Mouse (Mus musculus): ENCODE data around the gene Dpy30.
A peak's percentile ranks its signal among the peaks of the same experiment; 100 is the strongest.
"Not testable (repeated sequence)": the region's sequence is repeated elsewhere in the genome, so short reads cannot be mapped to it uniquely, and the experiment has no call there.

Dpy30 gene

DNA sequence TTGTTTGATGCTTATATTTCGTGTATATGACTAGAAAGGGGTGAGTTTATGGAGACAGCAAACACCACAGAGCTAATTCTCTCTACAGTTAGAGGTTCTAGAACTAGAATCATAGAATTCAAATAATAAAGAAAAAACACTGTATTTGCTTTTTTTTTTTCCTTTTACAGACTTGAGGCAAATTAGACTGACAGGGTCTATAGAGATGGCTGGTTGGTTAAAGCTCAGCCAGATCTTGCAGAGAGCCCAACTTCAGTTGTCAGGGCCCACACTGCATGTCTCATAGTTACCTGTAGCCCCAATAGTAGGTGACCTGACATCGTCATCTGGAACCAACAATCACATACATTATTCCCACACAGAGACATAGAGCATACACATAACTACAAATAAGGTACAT is at the start of gene Dpy30:
TSS of gene Dpy30 (minus strand) at position 101 of the 400 bp plus-strand sequence.
- no peak for DNase-seq

DNA sequence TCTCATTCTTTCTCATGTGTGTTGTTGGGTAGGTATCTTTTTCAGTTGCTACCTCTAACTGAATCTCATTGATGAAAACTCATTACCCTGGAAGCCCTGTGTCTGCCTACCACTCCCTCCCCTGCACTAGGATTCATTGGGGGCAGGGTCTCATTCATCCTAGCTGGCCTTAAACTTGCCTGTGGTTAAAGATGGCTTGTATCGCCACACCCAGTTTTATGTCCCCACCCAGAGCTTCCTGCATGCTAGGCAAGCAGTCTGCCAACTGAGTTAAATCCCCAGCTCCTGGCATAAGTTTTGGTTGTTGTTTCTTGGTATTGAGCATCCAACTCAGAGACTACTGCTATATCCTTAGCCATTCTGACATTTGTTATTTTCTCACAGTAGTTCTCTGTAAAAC is 39.8 kb upstream of the Dpy30 start:
- no peak for DNase-seq

DNA sequence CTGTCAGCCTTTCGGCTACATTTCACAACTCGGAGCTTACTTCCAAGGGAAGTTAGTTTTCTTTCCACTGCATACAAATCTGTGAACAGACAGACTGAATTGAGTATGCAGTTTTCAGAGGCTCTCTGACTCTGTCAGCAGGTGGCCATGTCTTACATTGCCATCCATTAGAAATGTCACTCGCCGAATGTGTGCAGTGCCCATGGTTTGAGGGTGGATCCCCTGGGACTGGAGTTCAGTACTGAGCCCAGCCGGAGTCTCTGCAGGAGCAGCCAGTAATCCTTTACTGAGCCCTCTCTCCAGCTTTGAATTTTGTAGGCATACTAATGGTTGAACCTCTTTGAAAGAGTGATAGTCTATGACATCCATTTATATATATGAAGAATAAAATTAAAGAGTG is 17.4 kb upstream of the Dpy30 start:
- DNase-seq = no peak

DNA sequence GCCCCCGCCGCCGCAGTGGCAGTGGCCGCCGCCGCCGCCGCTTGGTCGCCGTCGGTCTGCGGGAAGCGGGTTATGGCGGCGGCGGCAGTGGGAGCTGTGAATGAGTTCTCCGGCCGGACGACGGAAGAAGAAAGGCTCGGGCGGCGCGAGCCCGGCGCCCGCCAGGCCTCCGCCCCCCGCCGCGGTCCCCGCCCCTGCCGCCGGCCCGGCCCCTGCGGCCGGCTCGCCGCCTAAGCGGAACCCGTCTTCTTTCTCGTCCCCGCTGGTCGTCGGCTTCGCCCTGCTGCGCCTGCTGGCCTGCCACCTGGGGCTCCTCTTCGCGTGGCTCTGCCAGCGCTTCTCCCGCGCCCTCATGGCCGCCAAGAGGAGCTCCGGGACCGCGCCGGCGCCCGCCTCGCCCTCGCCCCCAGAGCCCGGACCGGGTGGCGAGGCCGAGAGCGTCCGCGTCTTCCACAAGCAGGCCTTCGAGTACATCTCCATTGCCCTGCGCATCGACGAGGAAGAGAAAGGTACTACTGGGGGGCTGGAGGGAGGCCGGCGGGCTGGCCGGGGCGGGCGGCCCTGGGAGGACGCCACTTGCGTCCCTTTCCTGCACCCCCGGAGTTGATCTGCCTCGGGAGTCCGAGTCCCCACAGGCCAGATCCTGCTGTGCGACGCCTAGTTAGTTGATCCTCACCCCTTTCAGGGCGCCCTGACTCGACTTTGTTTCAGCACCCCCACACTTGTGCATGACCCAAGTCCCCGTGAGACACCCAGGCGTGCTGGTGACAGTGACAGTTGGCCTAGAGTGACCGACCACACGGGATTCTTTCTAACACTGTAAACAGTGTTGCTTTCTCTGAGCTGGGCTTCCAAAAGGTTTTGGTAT is 15.4 kb upstream of the Dpy30 start, which contains the start of gene Spast:
TSS of gene Spast (plus strand) at position 51 of the 868 bp plus-strand sequence.
- peak; percentile 78 for DNase-seq

DNA sequence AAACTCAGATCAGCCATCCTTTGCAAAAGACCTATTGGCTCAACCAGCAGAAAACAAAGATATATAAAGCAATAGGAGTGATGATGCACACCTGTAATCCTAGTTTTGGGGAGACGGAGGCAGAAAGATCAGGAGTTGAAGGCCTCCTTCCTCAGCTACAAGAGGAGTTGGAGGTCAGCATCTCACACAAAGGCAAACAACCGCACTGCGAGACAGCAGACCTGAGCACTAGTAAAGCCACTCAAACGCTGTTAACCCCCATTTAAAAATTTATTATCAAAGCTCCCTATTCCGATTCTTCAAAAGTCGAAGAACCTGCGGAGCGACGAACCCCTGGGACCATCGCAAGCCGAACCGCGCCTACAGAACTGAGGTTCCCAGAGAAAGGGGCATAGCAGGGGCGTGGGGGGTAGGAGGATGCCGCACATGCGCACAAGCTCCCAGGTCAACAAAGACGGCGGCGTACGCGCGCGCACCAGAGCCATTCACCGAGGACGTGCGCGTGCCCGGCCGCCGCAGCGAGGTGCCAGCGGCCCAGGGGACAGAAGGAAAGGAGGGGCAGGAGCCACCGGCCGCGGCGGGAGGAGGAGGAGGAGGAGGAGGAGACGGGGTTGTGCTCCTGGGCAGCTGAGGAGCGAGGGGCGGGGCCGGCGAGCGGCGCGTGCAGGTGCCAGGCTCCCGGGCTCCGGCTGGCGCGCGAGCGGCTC is 14.6 kb upstream of the Dpy30 start:
- DNase-seq = peak; percentile 98

DNA sequence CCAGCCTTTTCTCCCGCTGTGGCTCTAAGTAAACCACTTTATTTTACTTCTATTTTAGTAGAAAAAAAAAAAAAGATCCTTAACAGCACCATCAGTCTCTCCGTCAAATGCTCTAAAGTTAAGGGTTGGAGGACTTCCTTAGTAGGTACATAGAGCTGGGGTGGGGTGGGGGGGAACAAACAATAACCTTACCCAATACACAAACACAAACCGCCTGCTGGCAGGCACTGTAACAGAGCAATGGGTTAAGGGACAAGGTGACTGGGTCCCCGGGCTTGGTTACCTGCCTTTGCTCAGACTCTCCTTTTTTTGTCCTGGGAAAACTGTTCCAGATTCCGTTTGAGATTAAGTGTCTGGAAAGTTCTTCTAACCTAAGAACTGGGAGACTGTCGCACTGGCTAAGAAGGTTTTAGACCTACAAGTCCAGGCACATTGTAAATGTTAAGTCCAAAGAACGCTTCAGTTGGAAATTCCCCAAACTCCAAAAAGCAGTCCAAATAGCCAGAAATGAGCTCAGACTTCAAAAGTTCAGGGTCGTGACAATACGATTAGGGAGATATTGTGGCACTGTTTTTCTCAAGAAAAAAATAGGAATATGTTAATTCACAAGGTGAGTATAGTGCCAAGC is 7.4 kb upstream of the Dpy30 start:
- DNase-seq = no peak

DNA sequence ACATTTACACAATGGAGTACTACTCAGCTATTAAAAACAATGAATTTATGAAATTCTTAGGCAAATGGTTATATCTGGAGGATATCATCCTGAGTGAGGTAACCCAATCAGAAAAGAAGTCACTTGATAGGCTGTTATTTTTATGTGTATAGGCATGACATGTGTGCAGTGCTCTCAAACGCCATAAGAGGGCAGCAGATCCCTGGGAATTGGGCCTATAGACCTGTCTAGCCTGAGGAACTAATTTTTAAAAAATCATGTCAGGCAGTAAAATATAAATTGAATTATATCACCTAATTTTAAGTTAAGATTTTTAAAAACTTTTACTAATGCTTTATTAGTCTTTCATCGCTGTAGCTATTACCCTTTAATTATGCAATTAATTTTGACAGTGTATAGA is 4.4 kb upstream of the Dpy30 start:
- peak; percentile 64 for DNase-seq

DNA sequence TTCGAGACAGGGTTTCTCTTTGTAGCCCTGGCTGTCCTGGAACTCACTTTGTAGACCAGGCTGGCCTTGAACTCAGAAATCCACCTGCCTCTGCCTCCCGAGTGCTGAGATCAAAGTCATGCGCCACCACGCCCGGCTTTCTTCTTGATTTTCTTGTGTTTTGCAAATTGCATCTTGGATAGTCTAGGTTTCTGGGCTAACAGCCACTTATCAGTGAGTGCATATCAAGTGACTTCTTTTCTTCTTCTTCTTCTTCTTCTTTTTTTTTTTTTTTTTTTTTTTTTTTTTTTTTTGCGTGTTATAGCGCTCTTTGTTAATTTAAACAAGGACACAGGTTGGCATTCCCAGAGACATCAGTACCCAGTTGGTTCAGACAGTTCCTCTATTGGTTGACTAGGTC is 3.5 kb upstream of the Dpy30 start:
- DNase-seq = not testable (repeated sequence)

DNA sequence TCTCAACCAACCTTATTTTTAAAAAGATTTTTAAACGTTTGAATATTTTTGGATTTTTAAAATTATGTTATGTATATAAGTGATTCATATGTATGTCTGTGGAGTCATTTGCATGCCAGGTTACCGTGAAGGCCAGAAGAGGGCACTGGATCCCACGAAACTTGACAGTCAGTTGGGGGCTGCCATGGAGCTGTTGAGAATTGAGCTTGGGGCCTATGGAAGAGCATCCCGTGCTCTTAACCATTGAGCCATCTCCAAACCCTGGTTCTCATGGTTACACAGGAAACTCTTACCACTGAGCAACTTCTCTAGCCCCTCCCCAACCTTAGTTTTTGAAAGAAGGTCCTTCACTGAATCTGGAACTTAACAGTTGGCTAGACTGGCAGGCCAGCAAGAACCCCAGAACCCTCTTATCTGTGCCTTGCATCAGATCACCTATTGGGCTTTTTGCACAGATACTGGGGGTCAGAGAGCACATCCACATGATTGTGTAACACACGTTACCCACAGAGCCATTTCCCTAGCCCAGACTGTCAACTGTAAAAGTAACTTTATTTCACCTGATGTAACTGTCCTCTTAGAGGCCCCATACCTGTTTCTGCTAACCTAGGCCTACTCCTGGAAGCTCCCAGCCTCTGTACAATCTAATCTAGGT is 1.2 kb downstream of the Dpy30 start:
- DNase-seq = peak; percentile 40

DNA sequence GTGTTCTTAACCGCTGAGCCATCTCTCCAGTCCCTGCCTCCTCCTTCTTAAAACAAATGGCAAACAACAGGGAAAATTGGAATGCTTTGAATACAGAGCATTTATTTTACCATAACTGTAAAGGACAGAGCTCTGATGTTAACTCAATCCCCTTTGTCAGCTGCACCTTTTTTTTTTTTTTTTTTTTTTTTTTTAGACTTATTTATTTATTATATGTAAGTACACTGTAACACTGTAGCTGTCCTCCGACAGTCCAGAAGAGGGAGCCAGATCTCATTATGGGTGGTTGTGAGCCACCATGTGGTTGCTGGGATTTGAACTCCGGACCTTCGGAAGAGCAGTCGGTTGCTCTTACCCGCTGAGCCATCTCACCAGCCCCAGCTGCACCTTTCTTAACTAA is 5.0 kb downstream of the Dpy30 start:
- no peak for DNase-seq

DNA sequence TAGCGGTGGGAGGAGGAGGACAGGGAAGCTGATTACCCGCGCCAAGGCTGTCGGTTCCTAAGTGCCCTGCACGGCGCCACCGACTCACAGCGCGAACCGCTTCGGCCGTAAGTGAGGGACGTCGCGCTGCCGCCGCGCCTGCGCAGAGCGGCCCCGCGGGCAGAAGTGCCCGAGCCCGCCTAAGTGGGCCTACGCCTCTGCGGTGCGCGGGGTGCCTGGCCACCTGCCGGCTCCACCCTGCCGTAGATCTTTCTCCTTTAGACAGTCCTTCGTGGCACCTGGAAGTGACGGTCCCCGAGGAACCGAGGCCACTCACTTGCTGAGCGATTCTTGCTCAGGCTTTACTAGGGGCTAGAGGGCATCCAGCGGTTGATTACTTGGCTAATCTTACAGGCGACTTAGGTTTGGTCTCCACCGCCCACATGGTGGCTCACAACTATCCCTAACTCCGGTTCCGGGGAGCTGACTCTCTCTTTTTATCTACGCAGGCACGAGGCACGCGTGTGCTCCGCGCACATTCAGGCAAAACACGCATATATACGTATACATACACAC is 7.4 kb downstream of the Dpy30 start:
- peak; percentile 95 for DNase-seq

DNA sequence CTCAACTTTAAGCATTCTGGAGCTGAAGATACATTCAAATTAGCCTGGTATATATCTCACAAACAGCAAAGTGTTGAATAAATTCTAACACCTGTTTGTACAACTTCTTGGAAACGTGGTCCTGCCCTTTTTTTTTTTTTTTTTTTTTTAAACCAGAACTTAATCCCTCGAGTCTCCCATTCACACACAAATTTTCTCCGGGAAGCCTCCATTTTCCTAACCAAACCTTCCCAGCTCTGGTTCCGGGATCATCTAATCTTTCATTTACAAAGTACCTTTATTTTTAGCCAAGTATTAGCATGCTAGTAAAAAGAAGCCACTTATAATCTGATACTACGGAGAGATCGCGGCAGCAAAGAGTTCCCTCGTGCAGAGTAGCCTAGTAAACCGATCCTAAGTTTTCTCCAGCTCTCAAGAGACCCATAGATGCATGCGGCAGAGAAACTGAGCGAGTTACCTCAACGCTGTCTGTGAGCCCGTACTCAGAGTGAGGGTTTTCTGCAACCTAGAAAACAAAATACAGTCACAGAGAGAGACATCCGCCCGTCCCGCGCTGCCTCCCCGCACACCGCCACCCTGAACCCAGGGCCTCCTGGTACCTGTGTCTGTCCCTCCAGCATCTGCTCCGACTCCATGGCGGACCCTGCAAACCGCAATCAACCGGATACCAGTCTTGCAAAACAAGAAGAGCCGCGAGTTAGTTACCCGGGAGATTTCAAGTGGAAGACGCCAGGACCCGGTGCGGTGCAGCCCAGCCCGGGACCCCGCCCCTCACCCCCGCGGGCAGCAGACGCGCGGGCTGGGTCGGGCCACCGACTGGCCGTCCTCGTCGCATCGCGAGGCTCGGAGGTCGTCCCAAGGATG is 8.1 kb downstream of the Dpy30 start:
- DNase-seq = no peak

DNA sequence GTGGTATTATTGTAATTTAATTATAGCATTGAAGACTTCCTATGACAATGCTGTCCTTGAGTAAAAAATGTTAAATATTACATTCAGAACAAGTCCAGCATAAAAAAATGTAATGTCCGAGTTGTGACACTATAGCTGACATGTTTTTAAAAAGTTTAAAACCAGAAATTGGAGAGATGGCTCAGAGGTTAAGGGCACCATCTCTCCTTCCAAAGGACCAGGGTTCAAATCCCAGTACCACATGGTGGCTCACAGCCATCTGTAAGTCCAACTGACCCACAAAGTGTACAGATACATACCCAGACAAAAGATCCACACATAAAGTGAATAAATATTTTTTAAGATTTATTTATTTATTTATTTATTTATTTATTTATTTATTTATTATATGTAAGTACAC is 17.7 kb downstream of the Dpy30 start:
- DNase-seq = no peak

DNA sequence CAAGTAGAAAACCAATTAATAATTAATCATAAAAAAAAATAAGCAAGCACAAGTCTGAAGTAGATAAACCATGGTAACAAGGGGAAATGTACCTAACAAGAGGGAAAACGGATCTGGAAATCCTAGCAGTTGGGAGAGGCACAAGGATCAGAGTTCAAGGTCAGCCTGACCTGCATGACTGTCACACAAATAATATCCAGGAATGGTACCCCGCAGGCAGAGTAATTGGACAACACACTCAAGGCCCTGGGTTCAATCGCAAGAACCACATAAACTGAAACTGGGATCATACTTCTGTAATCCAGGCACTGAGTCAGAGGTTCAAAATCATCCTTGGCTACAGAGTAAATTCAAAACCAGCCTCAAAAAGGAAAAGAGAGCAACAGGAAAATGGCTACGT is 18.1 kb downstream of the Dpy30 start:
- no peak for DNase-seq

DNA sequence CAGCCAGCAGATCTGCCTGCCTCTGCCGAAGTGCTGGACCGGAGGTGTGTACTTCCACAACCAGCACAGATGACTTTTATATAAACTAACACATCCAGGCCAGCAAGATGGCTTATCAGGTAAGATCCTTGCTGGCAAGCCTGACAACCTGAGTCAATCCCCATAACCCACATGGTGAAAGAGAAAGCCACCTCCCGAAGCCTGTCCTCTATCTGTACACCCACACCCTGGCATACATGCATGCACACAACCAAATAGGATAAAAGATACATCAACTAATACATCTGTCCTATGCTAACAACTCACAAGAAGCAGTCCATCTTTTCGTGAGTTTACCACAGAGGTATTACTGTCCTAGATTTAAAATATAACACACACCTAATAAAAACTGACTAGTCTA is 19.7 kb downstream of the Dpy30 start:
- no peak for DNase-seq

DNA sequence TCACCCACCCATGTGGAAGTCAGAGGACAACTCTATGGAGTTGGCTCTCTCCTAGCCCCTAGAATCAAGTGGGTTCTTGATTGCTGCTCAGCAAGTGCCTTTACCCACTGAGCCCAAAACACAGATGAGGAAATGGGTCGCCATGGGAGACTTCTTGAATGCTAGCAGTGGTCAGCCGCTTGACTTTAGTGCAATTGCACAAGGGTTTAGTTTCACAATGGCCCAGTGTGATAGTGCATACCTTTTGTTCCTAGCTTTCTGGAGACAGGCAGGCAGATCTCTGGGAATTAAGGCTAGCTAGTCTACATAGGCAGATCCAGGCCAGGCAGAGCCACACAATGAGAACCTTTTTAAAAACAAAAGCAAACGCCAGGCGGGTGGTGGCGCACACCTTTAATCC is 23.7 kb downstream of the Dpy30 start:
- DNase-seq = no peak

DNA sequence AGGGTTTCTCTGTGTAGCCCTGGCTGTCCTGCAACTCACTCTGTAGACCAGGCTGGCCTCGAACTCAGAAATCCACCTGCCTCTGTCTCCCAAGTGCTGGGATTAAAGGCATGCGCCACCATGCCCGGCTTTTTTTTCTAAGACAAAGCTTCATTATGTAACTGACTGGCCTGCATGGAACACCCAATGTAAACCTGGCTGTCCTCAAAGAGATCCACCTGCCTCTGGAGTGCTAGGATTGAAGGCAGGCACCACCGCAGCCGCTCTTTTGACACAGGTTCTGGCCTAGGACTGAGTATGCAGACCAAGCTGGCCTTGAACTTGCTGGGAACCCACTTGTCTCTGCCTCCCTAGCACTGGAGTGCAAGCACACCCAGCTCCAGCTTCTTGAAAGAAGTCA is 26.8 kb downstream of the Dpy30 start:
- not testable (repeated sequence) for DNase-seq

DNA sequence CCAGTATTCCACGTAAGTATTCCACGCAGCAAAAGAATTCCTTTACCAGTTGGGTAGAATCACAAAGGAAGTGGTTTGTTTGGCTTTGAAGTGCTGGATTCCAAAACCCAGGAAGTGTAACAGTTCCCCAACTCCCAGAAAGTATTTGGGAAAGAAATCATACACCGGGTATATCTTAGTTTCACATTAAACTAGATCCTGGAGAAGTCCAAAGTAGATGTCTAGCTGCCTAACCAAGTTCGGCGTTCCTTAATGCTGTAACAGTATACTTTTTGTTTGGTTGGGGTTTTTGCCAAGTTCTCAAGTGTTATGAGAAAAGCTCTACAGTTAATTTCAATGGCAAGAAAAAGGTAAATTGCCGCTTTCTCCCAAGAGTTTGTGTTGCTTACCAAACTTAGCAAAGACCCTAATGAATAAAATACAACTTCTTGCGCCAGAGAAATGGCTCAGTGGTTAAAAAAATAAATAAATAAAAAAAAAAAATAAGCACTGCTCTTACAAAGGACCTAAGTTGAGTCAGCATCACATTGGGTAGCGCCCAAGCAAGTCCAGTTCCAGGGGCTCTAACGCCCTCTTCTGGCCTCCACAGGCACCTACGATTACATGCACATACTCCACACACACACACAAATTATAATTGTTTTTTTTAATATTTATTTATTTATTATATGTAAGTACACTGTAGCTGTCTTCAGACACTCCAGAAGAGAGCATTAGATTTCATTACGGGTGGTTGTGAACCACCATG is 27.5 kb downstream of the Dpy30 start:
- peak; percentile 18 for DNase-seq

DNA sequence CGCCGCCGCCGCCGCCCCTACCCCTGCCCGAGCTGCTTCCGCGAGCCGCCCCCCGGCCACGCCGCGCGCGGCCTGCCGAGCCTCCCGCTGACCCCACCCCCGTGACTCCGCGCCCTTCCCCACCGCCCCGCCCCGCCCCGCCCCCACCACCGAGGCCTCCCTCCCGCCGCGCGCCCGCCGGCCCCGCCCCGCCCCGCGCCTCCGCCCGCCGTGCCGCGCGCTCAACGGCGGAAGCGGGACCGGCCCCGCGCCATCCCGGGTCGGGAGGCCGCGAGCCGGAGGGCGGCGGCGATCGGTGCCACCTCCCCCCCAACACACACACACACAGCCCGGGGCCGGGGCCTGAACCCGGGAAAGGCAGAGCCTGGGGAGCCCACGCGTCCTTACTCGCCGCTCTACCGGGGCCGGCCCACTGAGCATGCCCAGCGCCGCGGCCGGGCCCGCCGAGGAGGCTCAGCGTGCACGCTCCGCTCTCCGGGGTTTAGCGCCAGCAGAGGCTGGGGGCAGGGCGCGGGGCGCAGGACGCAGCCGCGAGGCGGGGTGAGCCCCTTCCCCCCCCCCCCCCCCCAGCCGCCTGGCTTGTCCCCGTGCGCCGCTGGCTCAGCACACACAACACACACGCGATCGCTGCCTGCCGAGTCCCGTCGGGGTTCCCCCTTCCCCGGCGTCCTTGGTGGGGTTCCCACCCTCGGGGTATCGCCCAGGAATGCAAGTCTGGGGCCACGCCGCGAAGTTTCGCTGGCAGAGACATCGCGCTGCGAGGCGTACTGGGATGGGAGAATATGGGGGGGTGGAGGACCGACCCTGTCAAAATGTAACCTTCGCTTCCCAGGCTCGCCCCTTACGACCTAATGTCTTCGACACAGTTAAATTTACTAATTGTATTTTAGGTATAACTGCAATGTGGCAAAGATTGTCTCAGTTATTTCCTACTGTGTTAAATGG is 28.4 kb downstream of the Dpy30 start, which contains the start of gene Memo1:
TSS of gene Memo1 (minus strand) at position 496 of the 945 bp plus-strand sequence.
- DNase-seq = peak; percentile 92

Data from retina, postnatal 1 day (tissue).